Mouse (Mus musculus) liver, postnatal 0 days (tissue): ENCODE data around the gene Sdc3.

Experiments
- CTCF ChIP-seq: sonication (generic); IDR thresholded peaks from 2 replicates; pipeline ENCODE4 v1.5.1; 2016; ENCODE audit warnings: antibody characterized with exemption, low read depth
- EP300 ChIP-seq: IDR thresholded peaks from 2 replicates; pipeline ENCODE4 v1.6.1; 2016; ENCODE audit warnings: antibody characterized with exemption, low read depth, mild to moderate bottlenecking

DNA sequence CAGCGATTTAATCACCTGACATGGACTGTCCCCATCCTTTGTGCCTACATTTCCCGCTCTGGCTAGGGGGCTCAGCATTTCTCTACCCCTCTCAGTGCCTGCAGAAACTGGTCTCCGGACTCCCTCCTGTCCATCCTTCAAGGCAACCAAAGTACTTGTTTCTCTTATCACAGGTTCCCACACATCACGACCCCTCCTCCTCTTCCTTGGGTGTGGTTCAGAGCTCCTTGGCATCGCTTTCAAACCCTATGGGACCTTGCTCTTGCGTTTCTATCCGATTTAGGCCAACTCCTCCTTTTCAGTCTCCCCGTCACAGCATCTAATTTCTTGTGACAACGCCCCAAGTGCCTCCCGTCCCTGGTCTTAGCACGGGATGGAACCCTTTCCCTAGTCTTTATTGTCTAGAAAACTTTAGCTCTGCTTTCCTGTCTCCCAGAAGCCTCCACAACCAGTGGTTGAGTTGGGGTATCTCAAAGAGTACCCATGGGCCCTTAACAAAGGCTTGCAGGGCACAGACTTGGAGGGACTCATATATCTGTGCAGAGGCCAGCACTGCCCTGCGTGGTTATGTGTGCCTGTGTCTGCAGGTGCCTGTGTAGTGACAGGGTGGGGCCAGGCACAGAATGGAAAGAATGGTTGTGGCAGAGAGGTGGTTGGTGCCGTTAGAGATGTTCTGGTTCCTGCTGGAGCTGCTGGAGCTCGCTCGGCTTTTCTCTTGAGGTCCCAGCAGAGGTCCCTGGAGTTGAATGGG is 68.7 kb downstream of the Sdc3 start:
- TF ChIP-seq EP300 = no peak
- no peak for TF ChIP-seq CTCF
